Mouse (Mus musculus): ENCODE measurements around the gene Vmn2r48.
"Not testable (repeated sequence)": the region's sequence is repeated elsewhere in the genome, so short reads cannot be mapped to it uniquely, and the experiment has no call there.

Vmn2r48 gene

DNA sequence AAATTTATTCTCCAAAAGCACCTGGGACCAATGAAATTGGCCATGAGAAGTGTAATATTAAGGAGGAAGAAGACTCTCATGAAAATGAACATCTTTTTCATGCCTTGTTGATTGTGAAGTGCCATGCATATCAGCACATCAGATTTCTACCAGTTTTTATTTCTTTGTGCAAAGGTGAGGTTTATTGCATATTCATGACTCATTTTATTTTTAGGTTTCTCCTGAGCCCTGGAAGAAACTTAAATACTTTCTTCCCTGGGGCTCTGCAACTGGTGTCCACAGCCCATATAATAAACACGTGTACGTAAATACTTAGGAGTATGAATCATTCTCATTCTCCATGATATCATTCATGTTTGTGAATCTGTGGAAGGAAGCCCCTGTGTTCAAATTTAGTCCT is at the start of gene Vmn2r48:
Gene Vmn2r48 (minus strand): TSS at position 101 of the 400 bp plus-strand sequence.
- DNase-seq: not testable (repeated sequence)

GRCm38 (mm10) chr7:9992157-9992556 is 38.8 kb upstream of the Vmn2r48 start, which contains the start of gene Vmn2r49:
TSS of gene Vmn2r49 (minus strand) at chr7:9992257.
- not testable (repeated sequence) for DNase-seq

All from right cerebral cortex, postnatal 25 days (tissue).